In the genomic region with DNA sequence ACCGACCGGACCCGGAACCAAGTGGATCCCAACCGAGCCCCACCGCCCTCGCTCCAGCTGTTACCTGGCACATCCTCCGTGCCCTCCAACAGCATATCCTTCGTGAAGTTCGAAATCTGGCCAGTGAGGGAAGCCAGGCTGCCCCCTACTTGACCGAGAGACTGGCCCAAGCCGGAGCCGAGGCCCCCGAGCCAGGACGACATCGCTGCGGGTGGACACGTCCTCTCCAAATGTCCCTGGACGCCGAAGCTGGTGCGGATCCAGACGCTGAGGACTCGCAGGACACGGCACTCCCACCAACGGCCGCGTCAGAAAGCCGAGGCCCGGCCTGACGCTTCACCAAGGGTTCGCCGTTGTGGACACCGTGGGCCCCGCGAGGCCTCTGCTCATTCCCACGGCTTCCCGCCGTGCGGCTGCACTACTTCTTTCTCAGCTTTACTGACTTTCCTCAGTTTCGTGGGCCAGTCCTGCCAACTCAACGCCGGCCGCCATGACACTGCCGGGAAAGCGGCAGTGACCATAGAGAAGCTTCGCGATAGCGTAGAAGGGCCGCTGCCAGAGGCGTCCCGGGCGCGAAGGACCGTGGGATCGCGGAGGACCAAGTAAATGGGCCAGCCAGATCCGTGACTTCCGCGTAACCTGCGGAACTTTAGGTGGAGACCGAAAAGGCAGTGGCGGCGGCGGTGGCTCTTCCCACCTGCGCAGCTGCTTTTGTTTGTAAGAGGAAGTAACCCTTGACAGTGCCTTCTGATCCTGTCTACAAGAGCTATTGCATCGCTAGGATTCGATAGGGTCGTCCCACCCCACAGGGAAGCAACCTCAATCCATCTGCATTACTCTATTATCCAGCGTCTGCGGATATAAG, we compare ENCODE assay signal across 8 mouse cellular contexts. TPM values are rescaled to one million over a fixed set of nuclear protein-coding genes. Genes with fewer than 3 reads are reported as not detected.
DNase-seq lines count a peak whose midpoint lies in the region; ATAC-seq lines count a peak whose summit lies in the region.

TSS of gene Trip11 (minus strand) at position 642 of the 865 bp plus-strand sequence.

- H3K4me1 ChIP-seq in intestine, embryonic 16.5 days (ENCODE audit: control insufficient read depth, insufficient read depth, low read length): peaks cover 12% of the 10 kb centered on the region

- H3K36me3 ChIP-seq in intestine, embryonic 16.5 days (ENCODE audit: control insufficient read depth, insufficient read depth, low read length): peaks cover 11% of the 10 kb centered on the region; the same call in 1 of the 2 replicates

- H3K9me3 ChIP-seq in intestine, embryonic 16.5 days (ENCODE audit: control insufficient read depth, low read length): 0 out of 2 replicates have a peak, but pooled peaks cover 4% of the 10 kb centered on the region

- peak; percentile 84 for DNase-seq in adrenal gland, adult 8-10 months
- DNase-seq in embryo, embryonic 11.5 days (ENCODE audit: low read depth, low spot score): peak; percentile 79
- DNase-seq in gastrocnemius, postnatal 4 days (ENCODE audit: low spot score in 2 of 2): peak; percentile 78 to 90
- peak; percentile 92 to 95 for DNase-seq in left cerebral cortex, postnatal 25 days (ENCODE audit: low spot score in 2 of 2)
- peak; percentile 85 for DNase-seq in mesoderm, embryonic 11.5 days (ENCODE audit: low read depth, low spot score)
- DNase-seq in right cerebral cortex, postnatal 25 days: peak; percentile 91
- peak; percentile 86 to 91 for DNase-seq in urinary bladder, postnatal 36 days (ENCODE audit: low spot score in 2 of 2)

- intact Hi-C loops in left cerebral cortex, postnatal 25 days (cut with DNase I): loop anchor here (2.0 kb wide), 1 partner anchor 46 kb away; the partner anchor contains the start of gene Atxn3

- peak within 1 kb of the TSS; percentile 76 for H3K4me2 ChIP-seq in intestine, embryonic 16.5 days (ENCODE audit: low read depth, low read length)

- H3K9ac ChIP-seq in intestine, embryonic 16.5 days (ENCODE audit: low read depth, low read length): peak within 1 kb of the TSS; percentile 98

- peak within 1 kb of the TSS; percentile 97 for H3K27ac ChIP-seq in intestine, embryonic 16.5 days (ENCODE audit: low read length)

- peak; percentile 98 for ATAC-seq in intestine, embryonic 16.5 days

- H3K27me3 ChIP-seq in intestine, embryonic 16.5 days (replicated peaks; ENCODE audit: control insufficient read depth, insufficient read depth, low read length): no peaks in the 10 kb centered on the region

- H3K4me3 ChIP-seq in intestine, embryonic 16.5 days (ENCODE audit: low read length): peak within 1 kb of the TSS; percentile 96

- under 1% methylated on average over 69 of the region's 69 CpGs for WGBS in intestine, embryonic 16.5 days

RNA-seq across cellular contexts. Expression of gene Trip11, which starts in this region (rescaled TPM):
- 10 to 100 TPM; 38.7 to 43.5 (median 39.6) TPM for total RNA-seq in adrenal gland, adult 8-10 months (2022)
- 10 to 100 TPM; 29.4 to 31.4 TPM for total RNA-seq in gastrocnemius, postnatal 4 days (2021)
- 21.5 and 25.7 TPM in 2 replicates for polyA plus RNA-seq in intestine, embryonic 16.5 days (2015; fragmentation: Nextera tagmentation; extraction: Ambion mirVana)
- 10 to 100 TPM; 27.4 to 31.1 TPM for total RNA-seq in left cerebral cortex, postnatal 25 days (2021)

Comparison
In these comparisons a context has a peak if more than half of its experiments do, and no peak if none do; other contexts are left out.
1. Peak in every context shown above with its lines: DNase-seq, ATAC-seq, H3K4me3 ChIP-seq and H3K27ac ChIP-seq.